Mouse (Mus musculus) liver, postnatal 0 days (tissue): Measurements from ENCODE around the gene Surf2.

Source experiments
- CTCF ChIP-seq: sonication (generic); IDR thresholded peaks from 2 replicates; pipeline ENCODE4 v1.5.1; 2016; ENCODE audit warnings: antibody characterized with exemption, low read depth
- EP300 ChIP-seq: IDR thresholded peaks from 2 replicates; pipeline ENCODE4 v1.6.1; 2016; ENCODE audit warnings: antibody characterized with exemption, low read depth, mild to moderate bottlenecking

DNA sequence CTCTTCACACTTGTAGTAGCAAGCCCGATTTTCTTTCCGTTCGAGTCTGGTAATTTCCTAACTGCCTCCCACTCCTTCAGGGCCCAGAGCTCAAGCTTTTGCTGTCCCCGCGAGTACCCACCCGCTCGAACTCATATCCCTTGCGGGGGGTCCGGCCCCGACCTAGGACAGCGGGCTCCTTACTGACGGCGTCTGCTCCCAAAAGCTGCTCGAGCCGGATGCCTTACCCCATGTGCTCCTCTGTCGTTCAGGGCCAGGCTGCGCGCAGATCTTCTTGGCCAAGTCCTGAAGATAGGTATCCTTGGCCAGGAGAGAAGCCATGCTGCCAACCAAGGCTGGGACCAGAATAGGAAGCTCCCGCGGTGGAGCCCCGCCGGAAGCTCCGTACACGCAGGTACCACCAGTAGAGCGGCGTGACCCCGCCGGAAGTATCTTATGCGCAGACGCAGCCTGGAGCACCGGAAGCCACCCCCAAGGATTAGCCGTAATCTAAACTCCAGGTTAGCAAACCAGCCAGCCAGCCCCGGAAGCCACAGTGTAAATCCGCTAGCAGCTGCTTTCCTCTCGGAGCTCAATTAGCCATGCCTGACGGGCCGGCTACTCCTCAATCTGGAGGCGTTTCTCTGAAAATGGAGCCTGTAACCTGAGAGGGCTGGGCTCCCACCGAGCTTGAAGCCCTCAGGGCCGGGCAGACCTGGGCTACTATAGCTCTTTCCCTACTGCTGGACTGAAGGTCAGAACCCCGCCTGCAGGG, 13.5 kb upstream of the Surf2 start, which contains the start of gene Surf6:
- TF ChIP-seq EP300: peak; percentile 65
- no peak for TF ChIP-seq CTCF
